Mouse (Mus musculus) embryonic facial prominence, embryonic 15.5 days (tissue): ENCODE data around the gene Lrrd1. TPM values are rescaled to one million over a fixed set of nuclear protein-coding genes. Genes with fewer than 3 reads are reported as not detected.
"Not testable (repeated sequence)": the region's sequence is repeated elsewhere in the genome, so short reads cannot be mapped to it uniquely, and the experiment has no call there.

Source experiments
- ATAC-seq: fragments of 200-750 bp; cut with Nextera tagmentation; 2 replicates; pipeline ENCODE4 v1.8.0; 2017; ENCODE audit warnings: low read depth, moderate TSS enrichment; ENCODE audit not compliant: insufficient number of reproducible peaks, low FRiP score, low TSS enrichment
- H3K27ac ChIP-seq: fragments of 300-500 bp; sonication (generic); replicated peaks from 2 replicates; pipeline ENCODE4 v1.5.1; 2015; ENCODE audit warnings: mild to moderate bottlenecking, inconsistent platforms
- H3K27me3 ChIP-seq: fragments of 300-500 bp; sonication (generic); 2 replicates; pipeline ENCODE4 v1.6.1; 2015; ENCODE audit warnings: inconsistent platforms
- H3K36me3 ChIP-seq: fragments of 300-500 bp; sonication (generic); 2 replicates; pipeline ENCODE4 v1.6.1; 2015; ENCODE audit warnings: mild to moderate bottlenecking, inconsistent platforms
- H3K4me1 ChIP-seq: fragments of 300-500 bp; sonication (generic); 2 replicates; pipeline ENCODE4 v1.6.1; 2015; ENCODE audit warnings: inconsistent platforms
- H3K4me2 ChIP-seq: fragments of 300-500 bp; sonication (generic); replicated peaks from 2 replicates; pipeline ENCODE4 v1.6.1; 2015; ENCODE audit warnings: mild to moderate bottlenecking, inconsistent platforms
- H3K4me3 ChIP-seq: fragments of 300-500 bp; sonication (generic); replicated peaks from 2 replicates; pipeline ENCODE4 v1.5.1; 2015; ENCODE audit warnings: mild to moderate bottlenecking, inconsistent platforms
- H3K9ac ChIP-seq: fragments of 300-500 bp; sonication (generic); 2 replicates; pipeline ENCODE4 v1.6.1; 2015; ENCODE audit warnings: inconsistent platforms
- H3K9me3 ChIP-seq: fragments of 300-500 bp; sonication (generic); replicated peaks from 2 replicates; pipeline ENCODE4 v1.6.1; 2016; ENCODE audit warnings: inconsistent platforms
- WGBS: fragments of 180-500 bp; shearing (Covaris S2); methylation state at CpG from one replicate; pipeline ENCODE4 v1.1.7; 2015; 5-methylcytosine and 5-hydroxymethylcytosine counted together
- polyA plus RNA-seq: library from polyadenylated mRNA; unstranded; fragments of >200 nt; fragmentation: Nextera tagmentation; extraction: Ambion mirVana; gene quantifications from 2 replicates; pipeline ENCODE4 v1.2.1, GENCODE M21; 2015

The Lrrd1 gene
- polyA plus RNA-seq, 1 experiment from 2014 or later = 0.11 TPM

DNA sequence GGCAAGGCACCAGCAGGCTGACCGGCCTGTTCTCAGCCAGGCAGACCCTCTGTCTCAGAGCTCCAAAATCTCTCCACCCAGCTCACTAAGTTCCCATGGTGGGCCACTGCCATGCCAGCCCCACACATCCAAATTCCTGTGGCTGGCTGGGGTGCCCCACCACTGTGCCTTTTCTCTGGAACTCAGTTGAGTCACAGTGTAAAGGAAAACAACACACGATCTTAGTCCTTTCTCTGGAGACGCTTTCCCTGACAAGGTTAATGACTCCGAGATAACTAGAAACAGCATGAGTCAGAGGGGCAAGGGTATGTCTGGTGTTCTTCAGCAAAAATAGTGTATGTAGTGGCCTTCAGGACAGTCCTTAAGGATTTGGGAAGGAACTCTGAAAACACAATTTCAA, 25.2 kb downstream of the Lrrd1 start:
- WGBS = 55% methylated on average over 4 of the region's 4 CpGs
- no peak overlapping the region for H3K4me2 ChIP-seq
- ATAC-seq = no peak

DNA sequence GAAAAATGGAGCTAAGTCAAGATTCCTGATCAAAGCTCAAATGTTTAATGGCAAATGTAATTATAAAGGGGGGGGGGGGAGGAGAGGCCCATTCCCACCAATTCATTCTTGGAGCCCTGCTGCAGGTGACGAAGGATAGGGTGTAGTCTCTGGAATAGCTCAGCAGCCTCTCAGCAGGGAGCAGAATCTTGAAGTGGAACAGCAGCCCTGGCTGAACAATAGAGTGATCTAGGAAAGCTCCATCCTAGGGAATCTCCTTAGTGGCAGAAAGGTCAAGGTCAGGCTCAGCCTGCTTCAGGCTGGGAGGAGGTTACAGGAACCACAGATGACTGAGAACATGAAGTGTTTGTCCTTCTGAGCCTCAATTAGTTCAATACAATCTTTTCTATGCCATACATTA, 27.4 kb downstream of the Lrrd1 start:
- Histone ChIP-seq H3K27ac (no peak overlapping the region), H3K4me1 (no peaks in the 10 kb centered on the region), H3K4me2 (no peak overlapping the region), H3K9me3 (no peaks in the 10 kb centered on the region), H3K4me3 (no peak overlapping the region), H3K9ac (no peak overlapping the region), H3K27me3 (no peaks in the 10 kb centered on the region), H3K36me3 (no peaks in the 10 kb centered on the region)
- 50% methylated on average over 1 of the region's 1 CpGs for WGBS
- ATAC-seq = no peak

More for the DNA sequence above, 25.2 kb downstream of the Lrrd1 start:
- Histone ChIP-seq H3K36me3 (no peaks in the 10 kb centered on the region), H3K9ac (no peak overlapping the region), H3K4me1 (no peaks in the 10 kb centered on the region), H3K27ac (no peak overlapping the region), H3K4me3 (no peak overlapping the region), H3K27me3 (no peaks in the 10 kb centered on the region), H3K9me3 (no peaks in the 10 kb centered on the region)

DNA sequence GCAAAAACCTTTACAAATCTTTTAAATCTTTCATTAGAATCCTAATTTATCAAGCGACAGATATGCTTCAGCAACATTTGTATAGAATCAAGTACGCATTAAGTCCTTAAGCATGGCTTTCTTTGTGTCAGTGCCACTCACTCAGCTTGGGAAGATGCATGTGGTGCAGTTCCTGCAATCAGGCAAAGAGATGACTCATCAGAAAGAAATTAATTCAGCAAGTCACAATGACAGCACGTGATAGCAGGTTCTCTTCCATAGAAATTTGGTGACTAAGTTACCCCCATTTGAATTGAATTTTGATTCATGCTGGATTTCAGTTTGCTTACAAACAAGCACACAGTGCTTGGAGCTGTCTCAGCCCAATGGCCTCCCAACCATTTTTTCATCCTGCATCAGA, 28.5 kb downstream of the Lrrd1 start:
- no peak for ATAC-seq
- Histone ChIP-seq H3K27me3 (no peaks in the 10 kb centered on the region), H3K4me1 (no peaks in the 10 kb centered on the region), H3K9ac (no peak overlapping the region), H3K27ac (no peak overlapping the region), H3K4me3 (no peak overlapping the region), H3K9me3 (no peaks in the 10 kb centered on the region), H3K36me3 (no peaks in the 10 kb centered on the region), H3K4me2 (no peak overlapping the region)
- WGBS = 82% methylated on average over 3 of the region's 3 CpGs

DNA sequence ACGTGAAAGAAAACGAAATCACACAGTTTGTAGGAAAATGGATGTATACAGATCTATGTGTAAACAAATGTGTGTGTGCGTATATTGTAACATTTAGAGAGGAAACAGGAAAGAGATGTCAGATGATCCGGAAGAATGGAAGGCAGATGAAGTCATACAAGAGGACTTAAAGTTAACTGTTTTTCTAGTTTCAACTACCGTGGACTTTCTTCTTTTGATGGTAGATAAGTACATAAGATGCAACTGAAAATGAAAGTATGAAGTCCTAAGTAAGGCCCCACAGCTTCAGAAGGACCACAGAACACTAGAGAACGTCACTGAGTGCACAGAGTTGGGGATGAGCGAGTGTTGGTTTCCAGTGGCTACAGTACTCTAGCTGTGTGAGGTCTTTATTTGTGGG, 41.9 kb downstream of the Lrrd1 start:
- H3K9ac ChIP-seq, H3K4me2 ChIP-seq, H3K27me3 ChIP-seq, H3K9me3 ChIP-seq, ATAC-seq, H3K36me3 ChIP-seq, H3K27ac ChIP-seq, H3K4me1 ChIP-seq, H3K4me3 ChIP-seq: not testable (repeated sequence)
- 83% methylated on average over 7 of the region's 7 CpGs for WGBS

DNA sequence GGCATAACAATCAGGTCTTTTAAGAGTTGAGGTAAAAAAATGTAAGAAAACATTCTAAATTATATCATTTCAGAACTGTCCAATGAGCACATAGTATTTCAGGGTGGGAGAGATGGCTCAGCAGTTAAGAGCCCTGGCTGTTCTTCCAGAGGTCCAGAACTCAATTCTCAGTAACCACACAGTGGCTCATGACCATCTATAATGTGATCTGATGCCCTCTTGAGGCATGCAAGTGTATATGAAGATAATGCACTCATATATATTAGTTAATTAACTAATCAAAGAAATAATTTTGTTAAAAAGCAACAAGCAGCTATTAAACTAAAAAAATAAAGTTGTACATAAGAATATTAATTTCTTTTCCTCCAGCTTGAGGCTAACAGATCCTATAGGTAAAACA, 44.2 kb downstream of the Lrrd1 start:
- Histone ChIP-seq H3K4me1 (no peaks in the 10 kb centered on the region), H3K27me3 (no peaks in the 10 kb centered on the region)

DNA sequence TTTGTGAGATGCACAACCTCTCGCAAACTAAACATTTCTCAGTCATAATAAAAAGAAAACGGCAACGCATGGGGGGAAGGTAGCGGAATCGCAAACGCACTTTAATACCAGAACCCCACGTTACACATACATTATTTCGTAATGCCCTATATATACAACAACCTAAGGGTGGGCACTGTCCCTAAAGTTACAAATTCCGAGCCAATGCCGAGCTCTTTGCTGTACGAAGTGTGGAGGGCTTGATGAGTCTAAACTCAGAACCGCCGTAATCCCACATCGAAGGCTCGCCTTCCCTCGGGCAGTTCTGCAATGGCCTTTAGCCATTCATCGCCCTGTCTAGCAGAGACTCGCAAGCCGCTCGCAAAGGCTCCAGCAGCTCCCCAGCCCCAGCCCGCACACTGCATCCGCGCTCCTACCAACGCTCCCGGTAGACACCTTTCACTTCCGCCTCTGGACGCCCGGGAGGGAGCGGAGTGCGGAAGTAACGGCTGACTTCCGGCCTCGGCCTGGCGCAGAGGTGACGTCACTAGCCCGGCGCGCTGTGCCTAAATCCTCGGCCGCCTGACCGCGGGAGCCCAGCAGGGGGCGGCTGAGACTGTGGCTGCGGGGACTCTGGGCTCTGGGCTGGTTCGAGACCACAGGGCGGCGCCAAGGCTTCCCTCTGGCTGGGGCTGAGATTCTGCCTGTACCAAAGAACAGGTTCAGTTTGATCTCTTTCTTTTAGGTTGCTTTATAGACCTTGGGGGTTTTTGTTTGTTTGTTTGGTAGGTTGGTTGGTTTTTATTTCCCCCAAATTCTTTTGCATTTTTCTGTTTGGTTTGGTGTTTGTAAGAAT, 48.7 kb downstream of the Lrrd1 start, which contains the start of gene Mterf1a:
Gene Mterf1a, minus strand, starts transcription at position 475 of the 835 bp plus-strand sequence.
- H3K36me3 ChIP-seq, H3K27ac ChIP-seq, H3K4me1 ChIP-seq, H3K27me3 ChIP-seq, H3K9me3 ChIP-seq: not testable (repeated sequence)
- Histone ChIP-seq H3K4me3 (peak within 1 kb of the TSS; percentile 42), H3K9ac (peak within 1 kb of the TSS; percentile 22; the same call in 1 of the 2 replicates), H3K4me2 (peak within 1 kb of the TSS; percentile 51)
- peak; percentile 96 for ATAC-seq
- 1% methylated on average over 10 of the region's 47 CpGs for WGBS

More for the DNA sequence above, 44.2 kb downstream of the Lrrd1 start:
- H3K4me2 ChIP-seq = no peak overlapping the region
- ATAC-seq = no peak
- H3K4me3 ChIP-seq = no peak overlapping the region
- H3K9ac ChIP-seq = no peak overlapping the region
- no peak overlapping the region for H3K27ac ChIP-seq
- H3K9me3 ChIP-seq = no peaks in the 10 kb centered on the region
- no peaks in the 10 kb centered on the region for H3K36me3 ChIP-seq

DNA sequence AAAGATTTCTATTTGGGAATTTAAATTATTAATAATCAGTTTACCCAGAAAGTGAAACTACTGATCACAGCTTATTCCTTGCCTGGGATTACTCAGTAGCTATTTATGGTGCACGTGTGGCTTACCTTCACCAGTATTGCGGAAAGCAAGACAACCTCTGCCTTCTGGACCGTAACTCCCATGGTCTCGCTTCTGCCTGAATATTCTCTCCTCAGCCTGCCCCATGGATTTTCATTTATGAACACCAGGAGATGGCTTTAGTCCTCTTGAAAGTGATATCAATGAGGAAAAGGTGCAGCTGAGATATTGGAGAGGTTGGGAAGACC, 49.3 kb downstream of the Lrrd1 start:
- WGBS = 96% methylated on average over 4 of the region's 4 CpGs
- H3K4me1 ChIP-seq, H3K36me3 ChIP-seq, H3K27ac ChIP-seq, H3K4me2 ChIP-seq, H3K9me3 ChIP-seq, H3K27me3 ChIP-seq, H3K9ac ChIP-seq, ATAC-seq: not testable (repeated sequence)
- peak overlapping the region; percentile 31 for H3K4me3 ChIP-seq

DNA sequence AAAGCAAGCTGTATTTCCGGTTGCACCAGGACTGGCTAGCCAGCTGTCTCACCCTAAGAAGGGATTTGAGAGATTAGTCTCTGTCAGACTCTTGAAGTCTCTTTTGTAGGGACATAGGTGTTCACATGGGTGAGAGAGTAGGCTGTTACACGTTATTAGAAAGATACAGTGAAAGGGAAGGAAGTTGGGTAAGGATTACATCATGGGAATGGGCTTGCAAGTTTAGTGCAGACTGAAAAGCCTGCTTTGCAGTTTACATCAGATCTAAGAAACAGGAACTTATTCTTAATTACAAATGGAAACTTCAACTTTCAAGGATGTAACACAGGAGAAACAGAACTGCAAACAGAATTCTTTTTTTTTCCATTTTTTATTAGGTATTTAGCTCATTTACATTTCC, 60.5 kb downstream of the Lrrd1 start:
- Histone ChIP-seq H3K4me3 (no peak overlapping the region), H3K9me3 (no peaks in the 10 kb centered on the region), H3K27ac (no peak overlapping the region), H3K9ac (no peak overlapping the region), H3K4me1 (no peaks in the 10 kb centered on the region), H3K27me3 (no peaks in the 10 kb centered on the region), H3K4me2 (no peak overlapping the region), H3K36me3 (no peaks in the 10 kb centered on the region)
- no peak for ATAC-seq
- WGBS = 64% methylated on average over 2 of the region's 2 CpGs

Other genes starting within 250 kb of the Lrrd1 start
- 15.9 and 17.3 TPM in 2 replicates for gene Pex1, start 249.1 kb upstream of the Lrrd1 start, polyA plus RNA-seq
- gene Rbm48, start 248.6 kb upstream of the Lrrd1 start, polyA plus RNA-seq = 11.9 and 13.0 TPM in 2 replicates
- gene Tmbim7, start 194.0 kb upstream of the Lrrd1 start, polyA plus RNA-seq = not detected in 2 replicates
- gene Gatad1, start 188.0 kb upstream of the Lrrd1 start, polyA plus RNA-seq = 51.2 and 56.6 TPM in 2 replicates
- 9.0 and 10.9 TPM in 2 replicates for gene Ankib1, start 42.2 kb upstream of the Lrrd1 start, polyA plus RNA-seq
- 41.5 and 43.3 TPM in 2 replicates for gene Krit1, start 42.0 kb upstream of the Lrrd1 start, polyA plus RNA-seq
- gene Mterf1a, start 48.8 kb downstream of the Lrrd1 start, polyA plus RNA-seq = 7.8 and 8.1 TPM in 2 replicates
- 141 and 144 TPM in 2 replicates for gene Akap9, start 82.9 kb downstream of the Lrrd1 start, polyA plus RNA-seq